Mouse (Mus musculus): Measurements from ENCODE around the gene Gusb. TPM values are rescaled to one million over a fixed set of nuclear protein-coding genes. Genes with fewer than 3 reads are reported as not detected.

Gusb gene
- polyA plus RNA-seq, 1 experiment from 2014 or later: 60.0 TPM

DNA sequence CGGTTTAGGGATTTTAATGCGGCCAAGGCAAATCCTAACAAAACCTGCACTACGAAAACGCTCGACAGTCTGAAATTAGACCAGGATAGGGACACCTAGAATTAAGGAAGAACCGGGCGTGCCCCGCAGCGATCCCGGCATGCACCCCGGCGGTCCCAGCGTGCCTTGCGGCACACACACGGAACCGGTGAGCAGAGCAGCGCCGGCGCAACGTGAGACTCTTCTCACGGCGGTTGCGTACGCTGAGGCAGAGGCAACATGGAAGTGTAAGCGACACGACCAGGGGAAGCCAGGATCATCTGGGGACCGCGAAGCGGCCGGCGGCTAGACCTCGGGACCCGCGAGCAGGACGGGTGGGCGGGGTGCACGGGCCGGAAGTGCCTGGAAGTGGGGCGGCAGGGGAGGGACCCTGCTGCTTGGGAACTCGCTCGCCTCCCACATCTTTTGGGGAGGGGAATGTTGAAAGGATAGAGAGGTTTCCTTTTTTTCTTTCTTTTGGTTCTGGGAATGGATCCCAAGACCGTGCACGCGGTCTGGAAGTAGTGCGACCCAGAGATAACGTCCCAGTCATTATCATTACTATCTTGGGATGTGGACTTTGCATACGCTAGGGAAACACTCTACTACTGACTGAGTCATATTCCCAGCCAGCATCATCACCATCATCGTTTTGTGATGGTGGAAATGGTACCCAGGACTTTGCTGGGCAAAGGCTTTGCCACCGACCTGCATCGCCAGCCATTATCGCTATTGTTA lies 26.5 kb upstream of the Gusb start, which contains the start of the genes Asl and Crcp:
Gene Asl, minus strand, starts transcription at position 106 of the 756 bp plus-strand sequence.
Gene Crcp, plus strand, starts transcription at position 149 of the 756 bp plus-strand sequence.
- DNase-seq (ENCODE audit: low spot score) (peak; percentile 85), ATAC-seq (ENCODE audit: low read depth) (peak; percentile 87)
- Histone ChIP-seq H3K27ac (replicated peaks; ENCODE audit: low read depth, low read length) (peak within 1 kb of the TSS; percentile 94), H3K9ac (ENCODE audit: low read depth, low read length) (peak within 1 kb of the TSS; percentile 85), H3K4me2 (ENCODE audit: low read depth, low read length) (peak within 1 kb of the TSS; percentile 81), H3K4me3 (ENCODE audit: low read depth, low read length) (peak within 1 kb of the TSS; percentile 78), H3K9me3 (ENCODE audit: control insufficient read depth, low read length) (no peaks in the 10 kb centered on the region), H3K4me1 (ENCODE audit: control insufficient read depth, insufficient read depth, low read length) (no peaks in the 10 kb centered on the region), H3K27me3 (replicated peaks; ENCODE audit: control insufficient read depth, insufficient read depth, low read length) (no peaks in the 10 kb centered on the region), H3K36me3 (ENCODE audit: control insufficient read depth, insufficient read depth, low read length) (no peaks in the 10 kb centered on the region)
- 2% methylated on average over 43 of the region's 51 CpGs for WGBS

GRCm38 (mm10) chr5:130027696-130028095 lies 24.8 kb upstream of the Gusb start:
- no peaks in the 10 kb centered on the region for H3K36me3 ChIP-seq (ENCODE audit: control insufficient read depth, insufficient read depth, low read length)
- no peak for ATAC-seq (ENCODE audit: low read depth)
- no peak overlapping the region for H3K9ac ChIP-seq (ENCODE audit: low read depth, low read length)
- no peaks in the 10 kb centered on the region for H3K4me1 ChIP-seq (ENCODE audit: control insufficient read depth, insufficient read depth, low read length)
- 85% methylated on average over 7 of the region's 7 CpGs for WGBS
- no peak for DNase-seq (ENCODE audit: low spot score)
- H3K4me3 ChIP-seq (ENCODE audit: low read depth, low read length): no peak overlapping the region
- no peaks in the 10 kb centered on the region for H3K9me3 ChIP-seq (ENCODE audit: control insufficient read depth, low read length)
- no peak overlapping the region for H3K4me2 ChIP-seq (ENCODE audit: low read depth, low read length)
- no peak overlapping the region for H3K27ac ChIP-seq (replicated peaks; ENCODE audit: low read depth, low read length)
- H3K27me3 ChIP-seq (replicated peaks; ENCODE audit: control insufficient read depth, insufficient read depth, low read length): no peaks in the 10 kb centered on the region

GRCm38 (mm10) chr5:130027134-130027533 lies 24.3 kb upstream of the Gusb start:
- 79% methylated on average over 5 of the region's 5 CpGs for WGBS
- Histone ChIP-seq H3K4me2 (ENCODE audit: low read depth, low read length) (no peak overlapping the region), H3K4me3 (ENCODE audit: low read depth, low read length) (no peak overlapping the region)

DNA sequence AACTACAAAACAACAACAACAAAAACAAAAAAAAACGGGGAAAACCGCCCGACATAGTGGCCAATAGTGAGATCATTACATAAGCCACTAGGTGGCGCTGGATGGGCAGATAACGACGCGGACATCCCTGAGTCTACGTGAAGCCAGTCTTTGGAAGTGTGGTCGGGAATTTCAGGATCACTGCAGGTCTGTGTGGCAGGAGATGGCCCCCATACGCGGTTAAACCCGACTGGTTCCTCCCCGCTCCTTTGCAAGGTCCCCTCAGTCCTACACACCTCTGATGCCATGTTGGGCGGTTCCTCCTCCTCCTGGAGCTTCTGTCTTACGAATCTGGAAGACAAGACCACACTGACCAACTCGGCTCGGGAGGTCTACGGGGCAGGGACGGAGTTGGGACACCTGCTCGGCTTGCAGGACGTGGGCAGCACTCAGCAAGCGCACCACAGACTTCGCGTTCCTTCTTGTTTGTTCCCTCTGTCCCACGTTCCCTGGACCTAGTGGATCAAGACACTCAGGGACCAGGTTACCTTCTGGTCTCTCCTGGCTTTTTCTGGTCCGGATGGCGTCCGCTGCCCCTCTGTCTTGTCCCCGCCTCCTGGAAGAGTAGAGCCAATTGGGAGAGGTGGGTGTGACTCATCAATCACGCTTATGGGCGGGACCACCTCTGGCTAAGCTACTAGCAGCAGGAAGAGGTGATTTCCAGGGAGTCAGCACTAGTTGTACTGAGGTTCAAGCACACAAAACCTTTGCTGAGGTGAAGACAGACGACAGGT lies 21.1 kb upstream of the Gusb start:
- H3K36me3 ChIP-seq (ENCODE audit: control insufficient read depth, insufficient read depth, low read length): no peaks in the 10 kb centered on the region
- ATAC-seq (ENCODE audit: low read depth) (peak; percentile 93), DNase-seq (ENCODE audit: low spot score) (peak; percentile 96)
- 0% methylated on average over 32 of the region's 32 CpGs for WGBS
- H3K9ac ChIP-seq (ENCODE audit: low read depth, low read length): peak overlapping the region; percentile 67
- H3K9me3 ChIP-seq (ENCODE audit: control insufficient read depth, low read length): no peaks in the 10 kb centered on the region
- peak overlapping the region; percentile 86 for H3K4me2 ChIP-seq (ENCODE audit: low read depth, low read length)
- H3K4me3 ChIP-seq (ENCODE audit: low read depth, low read length): peak overlapping the region; percentile 54
- H3K27me3 ChIP-seq (replicated peaks; ENCODE audit: control insufficient read depth, insufficient read depth, low read length): no peaks in the 10 kb centered on the region
- peak overlapping the region; percentile 57; the same call in 1 of the 2 replicates for H3K27ac ChIP-seq (replicated peaks; ENCODE audit: low read depth, low read length)
- no peaks in the 10 kb centered on the region for H3K4me1 ChIP-seq (ENCODE audit: control insufficient read depth, insufficient read depth, low read length)

More at GRCm38 (mm10) chr5:130027134-130027533, 24.3 kb upstream of the Gusb start:
- Histone ChIP-seq H3K9me3 (ENCODE audit: control insufficient read depth, low read length) (no peaks in the 10 kb centered on the region), H3K36me3 (ENCODE audit: control insufficient read depth, insufficient read depth, low read length) (no peaks in the 10 kb centered on the region), H3K9ac (ENCODE audit: low read depth, low read length) (no peak overlapping the region), H3K27ac (replicated peaks; ENCODE audit: low read depth, low read length) (no peak overlapping the region), H3K27me3 (replicated peaks; ENCODE audit: control insufficient read depth, insufficient read depth, low read length) (no peaks in the 10 kb centered on the region), H3K4me1 (ENCODE audit: control insufficient read depth, insufficient read depth, low read length) (no peaks in the 10 kb centered on the region)
- DNase-seq (ENCODE audit: low spot score) (no peak), ATAC-seq (ENCODE audit: low read depth) (no peak)

GRCm38 (mm10) chr5:130023067-130023766 lies 20.4 kb upstream of the Gusb start:
- WGBS: 37% methylated on average over 12 of the region's 12 CpGs
- Histone ChIP-seq H3K4me3 (ENCODE audit: low read depth, low read length) (peak overlapping the region; percentile 54), H3K27ac (replicated peaks; ENCODE audit: low read depth, low read length) (no peak overlapping the region), H3K9ac (ENCODE audit: low read depth, low read length) (0 out of 2 replicates have a peak overlapping the region, but pooled peaks have one; percentile 16), H3K4me2 (ENCODE audit: low read depth, low read length) (peak overlapping the region; percentile 86), H3K36me3 (ENCODE audit: control insufficient read depth, insufficient read depth, low read length) (no peaks in the 10 kb centered on the region), H3K27me3 (replicated peaks; ENCODE audit: control insufficient read depth, insufficient read depth, low read length) (no peaks in the 10 kb centered on the region), H3K4me1 (ENCODE audit: control insufficient read depth, insufficient read depth, low read length) (no peaks in the 10 kb centered on the region), H3K9me3 (ENCODE audit: control insufficient read depth, low read length) (no peaks in the 10 kb centered on the region)
- DNase-seq (ENCODE audit: low spot score) (no peak), ATAC-seq (ENCODE audit: low read depth) (no peak)

- H3K9ac ChIP-seq (ENCODE audit: low read depth, low read length): no peak overlapping the region
Observed at GRCm38 (mm10) chr5:130022366-130022765, 19.5 kb upstream of the Gusb start.

GRCm38 (mm10) chr5:130021361-130021966 lies 18.6 kb upstream of the Gusb start:
- Histone ChIP-seq H3K9me3 (ENCODE audit: control insufficient read depth, low read length) (no peaks in the 10 kb centered on the region), H3K9ac (ENCODE audit: low read depth, low read length) (peak overlapping the region; percentile 45), H3K4me3 (ENCODE audit: low read depth, low read length) (no peak overlapping the region), H3K27me3 (replicated peaks; ENCODE audit: control insufficient read depth, insufficient read depth, low read length) (no peaks in the 10 kb centered on the region), H3K36me3 (ENCODE audit: control insufficient read depth, insufficient read depth, low read length) (no peaks in the 10 kb centered on the region), H3K4me1 (ENCODE audit: control insufficient read depth, insufficient read depth, low read length) (no peaks in the 10 kb centered on the region), H3K27ac (replicated peaks; ENCODE audit: low read depth, low read length) (no peak overlapping the region), H3K4me2 (ENCODE audit: low read depth, low read length) (no peak overlapping the region)
- 49% methylated on average over 5 of the region's 5 CpGs for WGBS
- DNase-seq (ENCODE audit: low spot score): no peak
- ATAC-seq (ENCODE audit: low read depth): no peak

More at GRCm38 (mm10) chr5:130022366-130022765, 19.5 kb upstream of the Gusb start:
- H3K4me1 ChIP-seq (ENCODE audit: control insufficient read depth, insufficient read depth, low read length): no peaks in the 10 kb centered on the region
- H3K9me3 ChIP-seq (ENCODE audit: control insufficient read depth, low read length): no peaks in the 10 kb centered on the region
- no peaks in the 10 kb centered on the region for H3K36me3 ChIP-seq (ENCODE audit: control insufficient read depth, insufficient read depth, low read length)
- no peak overlapping the region for H3K4me3 ChIP-seq (ENCODE audit: low read depth, low read length)
- H3K27me3 ChIP-seq (replicated peaks; ENCODE audit: control insufficient read depth, insufficient read depth, low read length): no peaks in the 10 kb centered on the region
- ATAC-seq (ENCODE audit: low read depth) (no peak), DNase-seq (ENCODE audit: low spot score) (no peak)
- WGBS: 62% methylated on average over 7 of the region's 7 CpGs
- no peak overlapping the region for H3K4me2 ChIP-seq (ENCODE audit: low read depth, low read length)
- no peak overlapping the region for H3K27ac ChIP-seq (replicated peaks; ENCODE audit: low read depth, low read length)

GRCm38 (mm10) chr5:130019461-130019860 lies 16.6 kb upstream of the Gusb start:
- Histone ChIP-seq H3K27me3 (replicated peaks; ENCODE audit: control insufficient read depth, insufficient read depth, low read length) (no peaks in the 10 kb centered on the region), H3K36me3 (ENCODE audit: control insufficient read depth, insufficient read depth, low read length) (peaks cover 18% of the 10 kb centered on the region), H3K4me2 (ENCODE audit: low read depth, low read length) (no peak overlapping the region), H3K9me3 (ENCODE audit: control insufficient read depth, low read length) (no peaks in the 10 kb centered on the region), H3K27ac (replicated peaks; ENCODE audit: low read depth, low read length) (no peak overlapping the region), H3K9ac (ENCODE audit: low read depth, low read length) (no peak overlapping the region), H3K4me1 (ENCODE audit: control insufficient read depth, insufficient read depth, low read length) (no peaks in the 10 kb centered on the region), H3K4me3 (ENCODE audit: low read depth, low read length) (no peak overlapping the region)
- DNase-seq (ENCODE audit: low spot score) (no peak), ATAC-seq (ENCODE audit: low read depth) (no peak)
- 66% methylated on average over 8 of the region's 8 CpGs for WGBS

All from embryonic facial prominence, embryonic 14.5 days (tissue).